Mouse (Mus musculus): ENCODE measurements around the gene Spata45.
A peak's percentile ranks its signal among the peaks of the same experiment; 100 is the strongest.

The Spata45 gene

DNA sequence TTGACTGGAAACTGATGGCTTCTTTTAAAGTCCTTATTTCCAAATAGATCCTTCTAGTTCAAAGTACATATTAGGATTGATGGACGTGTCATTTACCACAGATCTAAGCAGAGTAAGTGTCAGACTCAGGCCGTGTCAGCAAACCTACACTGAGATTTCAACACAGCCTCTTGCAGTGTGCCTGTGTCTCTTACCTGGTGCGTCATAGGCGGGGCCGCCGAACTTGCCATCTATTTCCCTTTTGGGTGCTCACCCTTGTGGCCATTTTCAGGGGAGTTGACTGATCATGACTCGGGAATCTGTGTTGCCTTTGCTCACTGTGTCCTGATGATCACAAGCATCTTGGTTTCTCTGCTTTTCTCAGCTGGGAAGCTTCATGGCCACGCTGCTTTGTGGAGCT, 46.8 kb downstream of the Spata45 start:
- DNase-seq (ENCODE audit: low read depth, low spot score) = no peak

DNA sequence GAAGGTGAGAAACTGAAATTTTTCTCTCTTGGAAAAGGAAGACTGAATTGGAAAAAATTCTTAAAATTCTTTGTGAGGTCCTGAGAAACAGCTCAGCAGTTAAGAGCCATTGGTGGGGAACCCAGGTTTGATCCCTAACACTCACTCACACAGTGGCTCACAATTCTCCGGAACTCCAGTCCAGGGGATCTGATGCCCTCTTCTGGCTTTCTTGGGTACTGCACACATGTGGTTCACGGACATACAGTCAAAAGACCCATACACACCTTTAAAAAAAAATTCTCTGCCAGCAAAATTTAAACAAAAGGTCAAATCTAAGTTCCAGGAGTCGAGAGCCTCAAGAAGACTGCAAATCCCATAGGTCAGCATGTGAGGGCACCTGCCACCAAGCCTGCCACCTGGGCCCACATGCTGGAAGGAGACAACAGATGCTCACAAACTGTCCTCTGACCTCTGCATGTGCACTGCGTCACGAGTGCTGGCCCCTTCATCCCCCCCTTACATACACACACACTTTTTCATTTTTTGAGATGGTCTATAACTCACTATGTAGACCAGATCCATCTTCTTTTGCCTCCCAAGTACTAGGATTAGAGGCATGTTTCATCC, 48.6 kb downstream of the Spata45 start:
- DNase-seq (ENCODE audit: low read depth, low spot score) = peak; percentile 49

DNA sequence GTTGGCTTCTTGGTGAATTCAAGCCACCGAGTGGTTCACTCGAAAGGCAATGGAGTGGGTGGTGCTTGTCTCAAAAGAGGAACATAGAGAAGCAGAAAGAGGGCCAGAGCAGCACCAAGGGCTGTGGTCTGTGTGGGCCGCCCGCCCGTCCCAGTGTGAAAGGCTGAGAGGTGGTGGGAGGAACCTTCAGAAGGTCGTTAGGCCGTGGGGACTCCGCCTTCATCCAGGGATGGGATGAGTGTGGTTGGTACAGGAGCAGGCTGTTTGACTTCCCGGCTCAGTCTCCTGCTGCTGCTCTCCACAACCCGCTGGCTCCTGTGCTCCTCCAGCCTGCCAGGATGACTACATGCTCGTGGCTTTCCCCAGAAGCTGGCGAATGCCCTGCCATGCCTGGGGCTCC, 49.2 kb downstream of the Spata45 start:
- DNase-seq (ENCODE audit: low read depth, low spot score) = no peak

DNA sequence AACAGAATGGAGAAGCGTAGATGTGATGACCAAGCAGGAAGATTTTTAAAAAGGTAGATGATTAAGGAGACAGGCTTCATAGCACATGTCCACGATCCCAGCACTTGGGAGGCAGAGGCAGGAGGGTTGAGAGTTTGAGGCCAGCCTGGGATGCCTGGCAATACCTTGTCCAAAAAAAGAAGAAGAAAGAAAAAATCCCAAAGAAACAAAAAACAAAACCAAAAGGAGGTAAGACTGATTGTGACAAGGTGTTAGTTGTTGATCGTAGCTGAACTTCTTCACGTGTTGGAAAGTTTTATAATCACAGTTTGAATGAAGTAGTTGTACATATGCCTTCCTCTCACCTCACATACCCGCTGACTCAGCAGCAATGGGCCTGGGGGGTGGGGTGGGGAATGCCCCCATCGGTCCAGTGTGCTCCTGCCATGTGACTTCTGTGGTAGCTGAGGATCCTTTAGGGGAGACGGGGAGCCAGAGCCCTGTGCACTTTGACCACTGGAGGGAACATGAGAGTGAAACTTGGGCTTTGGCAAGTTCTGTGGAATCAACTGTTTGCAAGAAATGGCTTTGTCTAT, 50.0 kb downstream of the Spata45 start:
- DNase-seq (ENCODE audit: low read depth, low spot score) = no peak

DNA sequence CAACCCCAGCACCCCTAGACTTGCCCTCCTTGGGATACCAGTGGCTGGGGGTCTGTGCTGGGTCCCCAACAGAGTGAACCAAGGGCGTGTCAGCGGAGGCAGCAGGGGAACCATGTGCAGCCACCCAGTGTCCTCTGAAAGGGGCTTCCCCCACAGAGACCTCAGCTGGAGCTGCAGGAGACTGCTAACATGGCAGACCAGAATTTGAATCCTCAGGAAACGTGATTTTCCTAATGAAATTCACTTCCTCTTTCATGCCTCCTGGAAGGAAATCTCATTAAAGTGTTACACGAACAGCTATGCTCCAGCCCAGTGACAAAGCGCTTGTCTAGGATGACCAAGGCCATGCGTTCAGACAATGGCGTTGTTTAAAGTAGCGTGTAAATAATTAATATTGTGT, 50.5 kb downstream of the Spata45 start:
- no peak for DNase-seq (ENCODE audit: low read depth, low spot score)

DNA sequence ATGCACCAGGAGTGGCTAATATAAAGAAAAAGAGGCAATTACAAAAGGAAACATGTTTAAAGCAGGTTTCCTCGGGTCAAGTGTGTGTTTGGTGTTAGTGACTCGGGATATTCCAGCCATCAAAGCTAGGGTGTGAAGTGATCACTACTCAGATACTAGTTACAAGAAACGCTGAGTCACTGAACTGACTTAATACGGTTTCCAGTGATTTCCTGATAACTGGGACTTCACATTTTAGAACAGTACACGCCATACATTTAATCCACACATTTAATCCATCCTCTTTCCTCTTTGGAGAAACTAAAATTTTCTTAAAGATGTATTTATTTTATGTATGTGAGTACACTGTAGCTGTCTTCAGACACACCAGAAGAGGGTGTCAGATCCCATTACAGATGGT, 51.5 kb downstream of the Spata45 start:
- DNase-seq (ENCODE audit: low read depth, low spot score) = no peak

DNA sequence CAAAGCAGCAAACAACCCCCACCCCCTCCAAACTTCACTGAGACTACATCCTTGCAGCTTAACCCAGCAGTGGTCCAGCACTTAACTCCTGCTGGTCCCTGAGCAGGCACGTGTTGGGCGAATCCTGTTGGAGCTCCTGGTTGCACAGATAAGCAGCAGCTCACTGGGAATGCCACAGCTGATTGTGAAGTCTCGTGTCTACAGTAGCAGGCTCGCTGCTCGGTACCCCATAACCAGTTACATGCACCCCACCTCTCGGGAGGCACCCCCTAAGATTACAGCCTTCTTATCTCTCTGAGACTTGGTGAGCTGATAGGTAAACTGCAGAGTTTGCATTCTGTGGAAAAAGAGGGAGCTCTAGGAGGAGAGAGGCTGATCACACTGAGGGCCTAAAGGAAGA, 52.9 kb downstream of the Spata45 start:
- DNase-seq (ENCODE audit: low read depth, low spot score) = no peak

DNA sequence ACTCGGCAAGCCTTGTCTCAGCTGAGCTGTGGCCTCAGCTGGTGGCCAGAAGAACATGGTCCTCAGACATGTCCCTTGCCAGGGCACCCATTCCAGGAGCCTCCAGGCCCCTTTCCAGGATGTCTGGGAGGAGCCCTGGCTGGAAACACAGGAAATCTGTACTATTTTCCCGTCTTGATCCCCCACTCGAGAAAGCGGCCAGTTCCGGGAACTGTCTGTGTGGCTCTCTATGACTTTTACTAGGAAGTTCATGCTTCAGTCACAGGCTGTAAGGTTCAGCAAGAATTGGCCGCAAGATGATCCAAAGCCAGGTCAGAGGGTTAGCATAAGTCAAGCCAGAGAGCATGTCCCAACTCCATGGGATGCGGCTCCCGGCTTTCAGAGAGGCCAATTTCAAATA, 55.6 kb downstream of the Spata45 start:
- no peak for DNase-seq (ENCODE audit: low read depth, low spot score)

All from mesoderm, embryonic 11.5 days (tissue).